Mouse (Mus musculus) adrenal gland, postnatal 14 days (tissue): ENCODE data around the gene Trim2. TPM values are rescaled to one million over a fixed set of nuclear protein-coding genes. Genes with fewer than 3 reads are reported as not detected.

Experiments
- DNase-seq: peaks from one replicate; pipeline ENCODE4 v3.0.0; 2021; ENCODE audit warnings: mixed read lengths
- long read RNA-seq, 2 experiments: library from polyadenylated mRNA; stranded (forward); transcript quantifications; one replicate each; pipeline ENCODE4 v2.0.0; 2021
- total RNA-seq: library from RNA; stranded (reverse); gene quantifications from 2 replicates; pipeline ENCODE4 v1.2.3, GENCODE M21; 2021

Gene Trim2
- total RNA-seq = 53.5 and 56.7 TPM in 2 replicates
- long read RNA-seq, experiment 1, full-length matches to known transcripts = 25 of 44 reads
- long read RNA-seq, experiment 1, partial matches to known transcripts = 5 of 44 reads
- long read RNA-seq, experiment 1, other reads (novel, unspliced or antisense) = 14 of 44 reads
- long read RNA-seq, experiment 2, full-length matches to known transcripts = 16 of 35 reads
- long read RNA-seq, experiment 2, partial matches to known transcripts = 9 of 35 reads
- long read RNA-seq, experiment 2, other reads (novel, unspliced or antisense) = 10 of 35 reads

DNA sequence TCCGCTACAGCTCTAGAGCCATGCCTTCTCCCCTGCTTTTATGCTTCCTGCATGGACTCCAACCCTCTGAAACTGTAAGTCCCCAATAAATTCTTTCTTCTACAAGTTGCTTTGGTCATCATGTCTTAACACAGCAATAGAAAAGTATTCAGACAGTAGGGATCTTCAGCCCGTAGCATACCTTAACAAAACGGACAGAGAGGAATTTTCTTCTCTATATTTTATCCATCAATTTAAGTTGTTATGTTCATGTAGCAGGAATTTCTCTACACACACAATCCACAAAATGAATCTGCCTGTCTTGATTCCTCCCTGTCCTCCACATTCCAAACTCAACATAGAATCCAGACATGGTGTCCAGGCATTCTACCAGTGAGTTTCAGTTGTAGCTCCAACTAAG, at the start of gene Trim2:
Gene Trim2 (minus strand): TSS at position 101 of the 400 bp plus-strand sequence.
- DNase-seq = no peak

DNA sequence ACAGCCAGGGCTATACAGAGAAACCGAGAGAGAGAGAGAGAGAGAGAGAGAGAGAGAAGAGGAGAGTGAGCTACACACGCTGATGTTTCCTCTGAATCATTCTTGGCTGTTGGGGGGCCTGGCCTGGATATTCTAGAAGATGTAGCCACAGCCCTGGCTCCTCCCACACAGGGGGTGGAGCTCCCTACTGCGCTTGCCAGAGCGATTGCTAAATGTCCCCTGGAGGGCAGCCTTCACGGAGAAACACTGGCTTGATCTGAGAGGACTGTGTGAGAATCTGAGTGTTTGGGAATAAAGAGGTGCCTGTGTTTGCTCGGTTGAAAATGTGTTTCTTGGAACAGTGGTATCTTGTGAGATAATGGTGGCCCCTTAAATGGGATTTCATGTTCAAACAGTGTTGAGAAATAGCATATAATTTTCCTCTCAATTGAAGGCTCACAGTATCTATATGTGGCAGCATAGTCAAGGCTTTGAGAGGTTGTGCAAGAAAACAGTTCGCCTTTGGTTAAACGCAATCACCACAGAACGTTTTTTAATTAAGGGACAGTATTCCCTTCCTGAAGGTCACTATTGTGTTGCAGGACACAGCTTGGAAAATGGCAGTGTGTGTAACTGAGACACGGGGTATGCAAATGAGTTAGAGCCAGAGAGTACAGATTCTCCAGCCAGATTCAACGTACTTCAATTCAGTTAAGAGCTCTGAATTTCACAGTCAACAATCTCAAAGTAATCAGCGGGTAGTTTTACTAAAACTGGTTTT, 49.4 kb upstream of the Trim2 start:
- DNase-seq = peak; percentile 94

DNA sequence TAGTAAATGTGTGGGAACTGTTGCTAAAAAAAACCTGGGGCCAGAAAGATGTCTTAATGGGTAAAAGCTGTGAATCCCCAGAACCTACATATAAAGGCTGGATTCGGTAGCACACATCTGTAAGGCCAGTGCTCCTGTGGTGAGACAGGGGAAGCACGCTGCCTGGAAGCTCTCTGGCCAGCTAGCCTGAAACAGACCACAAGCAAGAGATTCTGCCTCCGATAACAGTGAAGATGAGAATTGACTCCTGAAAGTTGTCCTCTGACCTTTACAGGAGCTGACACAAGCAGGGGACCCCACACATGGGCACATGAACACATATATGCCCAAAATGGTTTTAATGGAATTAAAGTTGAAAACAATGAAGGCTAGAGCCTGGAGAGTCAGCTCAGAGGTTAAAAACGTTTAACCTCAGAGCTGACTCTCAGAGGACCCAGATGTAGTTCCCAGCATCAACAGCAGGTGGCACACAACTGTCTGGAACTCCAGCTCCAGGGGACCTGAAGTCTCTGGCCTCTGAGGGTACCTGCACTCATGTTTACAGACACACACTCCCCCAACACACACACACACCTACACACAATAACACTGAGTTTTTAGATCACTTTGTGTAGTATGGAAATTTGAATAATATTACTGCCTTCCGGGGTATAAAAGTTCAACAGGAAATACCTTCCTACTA, 45.8 kb upstream of the Trim2 start:
- peak; percentile 88 for DNase-seq

DNA sequence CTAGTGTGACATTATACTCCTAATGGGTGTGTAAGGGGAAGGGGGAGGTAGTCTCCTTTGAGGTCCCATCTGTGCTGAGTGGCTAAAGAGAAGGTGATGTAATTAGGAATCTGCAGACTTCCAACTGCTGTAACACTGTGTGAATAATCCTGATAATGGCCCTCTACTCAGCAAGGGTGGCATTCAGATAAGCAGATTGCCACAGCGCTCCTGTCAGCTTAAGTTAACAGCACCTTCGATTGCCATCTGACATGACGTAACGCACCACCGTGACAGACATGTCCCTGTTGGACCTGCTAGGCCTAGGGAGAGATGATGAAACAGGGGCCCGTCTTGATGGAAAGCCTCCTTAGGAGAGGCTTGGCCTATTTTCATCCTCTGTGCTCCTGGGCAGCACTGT, 43.6 kb upstream of the Trim2 start:
- peak; percentile 46 for DNase-seq

DNA sequence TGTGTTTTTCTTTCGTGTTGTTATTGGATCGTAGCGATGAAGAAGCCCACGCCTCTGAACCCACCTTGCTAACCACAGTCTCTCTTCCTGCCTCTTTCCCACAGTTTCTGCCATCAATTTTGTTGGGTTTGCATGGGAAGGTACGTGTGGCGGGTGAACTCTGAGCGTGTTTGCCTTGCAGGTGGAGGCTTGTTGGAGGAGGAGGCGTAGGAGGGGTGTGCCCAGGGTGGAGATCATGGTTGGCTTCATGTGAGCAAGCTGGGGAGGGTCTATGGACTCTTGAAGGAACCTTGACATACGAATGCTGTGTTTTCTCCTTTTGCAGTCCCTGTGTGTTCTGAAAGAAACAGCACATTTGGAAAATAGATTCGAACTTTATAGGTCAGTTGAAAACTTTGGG, 43.1 kb upstream of the Trim2 start:
- DNase-seq = peak; percentile 1

DNA sequence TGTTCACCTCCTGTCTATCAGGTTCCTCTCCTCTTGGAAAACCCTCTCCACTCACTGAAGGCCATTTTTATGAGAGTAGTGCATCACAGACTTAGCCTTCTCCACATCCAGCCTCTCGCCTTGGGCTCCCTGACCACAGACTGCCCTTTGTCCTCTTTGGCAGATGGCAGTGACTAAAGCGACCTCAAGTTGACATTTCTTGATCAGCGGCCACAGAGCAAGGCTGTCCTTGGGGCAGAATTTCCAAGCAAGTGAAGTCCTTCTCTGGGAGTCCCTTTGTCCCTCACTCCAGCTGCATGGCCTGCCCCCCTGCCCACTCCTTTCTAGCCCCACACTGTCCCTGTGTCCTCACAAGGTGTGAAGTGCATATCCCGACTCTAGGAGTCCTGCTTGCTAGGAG, 40.7 kb upstream of the Trim2 start:
- DNase-seq = peak; percentile 82

DNA sequence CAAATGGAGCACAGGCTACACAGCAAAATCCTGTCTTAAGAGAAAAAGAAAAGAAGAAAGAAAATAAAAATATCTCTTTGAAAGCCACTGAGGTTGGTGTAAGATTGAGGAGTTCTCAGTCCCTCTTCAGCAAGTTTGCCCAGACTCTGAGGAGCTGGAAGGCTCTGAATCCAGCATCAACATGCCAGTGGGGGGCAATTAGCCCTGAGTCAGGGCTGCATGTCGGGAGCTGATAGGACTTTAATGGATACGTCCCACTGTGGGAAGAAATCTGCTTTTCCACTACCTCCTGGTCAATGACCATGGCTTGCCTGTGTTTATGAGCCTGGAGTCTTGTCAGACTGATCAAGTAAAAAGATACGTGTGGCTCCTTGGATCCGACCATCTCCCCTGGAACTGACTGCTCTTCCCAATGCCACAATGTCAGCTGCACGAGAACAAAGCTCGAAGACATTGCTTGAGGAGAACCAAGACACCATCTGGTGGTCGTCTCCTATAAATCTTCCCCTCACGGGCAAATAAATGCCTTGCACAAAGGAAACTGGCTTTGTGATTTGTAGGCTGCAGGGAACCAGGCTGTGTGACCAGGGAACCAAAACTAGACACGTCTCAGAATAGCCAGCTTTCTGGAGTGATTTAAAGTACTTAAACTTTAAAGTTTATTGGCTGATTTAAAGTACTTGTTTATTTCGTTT, 39.9 kb upstream of the Trim2 start:
- DNase-seq = peak; percentile 3

DNA sequence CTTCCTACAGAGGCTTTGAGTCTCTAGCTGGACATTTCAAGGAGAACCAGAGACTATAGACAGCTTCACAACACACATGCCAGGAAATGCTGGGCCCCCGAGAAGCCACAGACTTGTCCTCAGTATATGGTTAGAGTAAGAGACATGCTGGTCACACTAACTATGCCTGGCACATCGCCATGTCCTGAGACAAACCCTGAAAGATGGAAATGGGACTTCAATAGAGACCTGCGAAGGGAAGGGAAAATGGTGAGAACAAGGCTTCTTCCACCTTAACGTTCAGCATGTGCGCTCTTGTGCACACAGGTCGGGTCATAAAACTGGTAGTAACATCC, 38.9 kb upstream of the Trim2 start:
- peak; percentile 55 for DNase-seq

DNA sequence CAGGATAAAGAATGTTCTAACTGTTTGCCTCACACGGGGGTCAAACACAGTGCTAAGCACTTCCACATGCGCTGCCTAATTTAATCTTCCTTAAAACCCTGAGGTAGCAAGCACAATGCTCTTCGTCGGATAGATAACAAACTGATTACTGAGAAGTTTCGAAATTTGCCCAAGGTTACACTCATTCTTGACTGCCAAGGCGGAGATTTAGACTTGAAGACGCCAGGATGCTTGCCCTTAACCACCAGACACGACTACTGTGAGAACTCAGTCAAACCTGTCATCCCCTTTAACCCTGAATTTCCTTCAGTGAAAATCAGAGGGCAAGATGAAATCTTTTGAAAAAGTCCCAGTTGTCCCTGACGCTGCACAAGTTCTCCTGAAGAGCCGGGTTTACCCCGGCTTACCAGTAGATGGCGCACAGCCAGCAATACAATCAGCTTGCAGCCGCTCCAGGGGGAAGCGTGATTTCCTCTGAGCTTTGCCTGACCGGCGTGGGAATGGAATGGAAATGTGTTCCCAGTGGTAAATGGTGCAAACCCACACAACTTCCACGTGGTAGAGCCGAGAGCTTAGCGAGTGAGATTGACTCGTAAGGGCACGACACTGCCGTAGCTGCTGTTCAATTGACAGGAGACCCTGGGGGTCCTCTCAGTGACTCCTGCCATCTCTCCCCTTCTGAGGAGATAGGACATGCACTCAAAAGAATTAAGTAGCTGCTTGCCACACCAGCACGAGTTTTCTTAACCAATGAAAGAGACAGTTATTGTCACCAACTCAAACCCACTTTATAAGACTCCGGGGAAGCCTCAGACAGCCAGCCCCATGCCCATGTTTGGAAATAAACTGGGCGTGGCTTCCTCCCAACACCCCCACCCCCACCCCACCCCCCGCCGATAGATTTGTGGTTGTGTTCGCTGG, 38.3 kb upstream of the Trim2 start:
- DNase-seq = peak; percentile 93

DNA sequence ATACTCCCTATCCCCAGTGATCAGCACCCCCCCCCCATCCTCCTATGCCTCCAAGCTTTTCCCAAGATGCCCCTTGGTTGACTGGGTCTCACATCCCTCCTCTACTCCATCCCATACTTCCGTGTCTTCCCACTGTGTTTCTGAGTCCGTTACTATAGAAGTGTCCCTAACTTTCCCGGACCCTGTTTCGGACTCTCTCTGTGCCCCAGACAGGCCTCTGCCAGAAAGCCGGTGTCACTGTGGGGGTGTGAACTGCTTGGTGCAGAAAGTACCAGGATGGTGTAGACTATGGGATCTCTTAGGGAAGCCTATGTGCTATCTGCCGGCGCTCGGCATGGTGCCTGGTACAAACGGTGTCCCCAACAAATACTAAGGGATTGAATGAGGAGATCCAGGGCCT, 36.4 kb upstream of the Trim2 start:
- DNase-seq = no peak

DNA sequence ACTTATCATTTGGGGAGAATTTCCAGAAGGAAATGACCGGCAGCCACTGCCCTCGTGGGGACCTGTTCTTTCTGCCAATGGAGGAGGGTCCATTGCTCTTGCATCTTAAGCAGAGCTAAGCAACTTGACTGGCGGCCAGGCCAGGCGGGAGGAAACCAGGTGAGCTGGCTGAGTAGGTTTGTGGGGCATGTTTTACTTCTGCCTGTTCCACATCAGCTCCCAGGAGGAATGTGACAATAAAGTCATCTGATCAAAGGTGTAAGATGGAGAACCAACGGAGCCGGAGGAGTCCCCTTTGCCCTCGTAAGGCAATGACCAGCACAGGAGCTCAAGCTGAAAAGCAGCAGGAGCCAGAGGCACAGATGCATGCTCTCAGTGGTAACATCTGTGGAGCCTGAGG, 35.1 kb upstream of the Trim2 start:
- no peak for DNase-seq

DNA sequence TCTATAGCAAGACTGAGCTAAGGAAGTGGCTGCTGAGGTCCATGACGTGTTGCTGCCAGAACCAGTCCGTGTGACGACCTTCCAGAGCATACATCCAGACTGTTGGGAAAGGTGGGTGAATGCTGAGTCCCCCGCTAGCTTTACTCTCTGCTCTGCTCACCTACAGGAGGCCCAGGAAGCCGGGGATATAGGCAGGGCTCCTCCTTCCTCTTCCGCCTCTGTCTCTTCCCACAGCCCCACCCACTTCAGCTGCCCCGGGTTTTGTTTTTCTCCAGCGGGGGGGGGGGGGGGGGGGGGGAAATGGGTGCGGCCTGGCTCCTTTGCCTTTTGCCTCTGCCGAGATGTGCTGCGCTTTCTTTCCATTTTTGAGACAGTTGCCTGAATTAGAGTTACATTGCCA, 30.9 kb upstream of the Trim2 start:
- no peak for DNase-seq

DNA sequence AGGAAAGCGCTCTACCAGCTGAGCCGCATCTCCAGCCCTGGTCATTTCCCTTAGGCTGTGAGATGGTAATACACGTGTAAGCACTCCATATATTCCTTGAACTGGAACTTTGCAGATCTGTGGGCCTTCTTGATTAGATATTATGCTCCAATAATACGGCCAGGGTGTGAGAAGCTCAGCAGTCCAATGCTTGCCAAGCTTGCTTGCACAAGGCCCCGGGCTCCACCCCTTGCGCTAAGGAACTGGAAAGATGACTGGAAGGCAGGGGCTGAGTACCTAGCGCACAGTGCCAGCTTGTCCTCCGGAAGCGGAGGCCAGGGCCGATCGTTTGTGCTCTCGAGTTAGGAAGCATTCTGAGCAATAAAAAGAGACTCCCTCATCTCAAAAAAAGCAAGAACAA, 29.7 kb upstream of the Trim2 start:
- peak; percentile 55 for DNase-seq

DNA sequence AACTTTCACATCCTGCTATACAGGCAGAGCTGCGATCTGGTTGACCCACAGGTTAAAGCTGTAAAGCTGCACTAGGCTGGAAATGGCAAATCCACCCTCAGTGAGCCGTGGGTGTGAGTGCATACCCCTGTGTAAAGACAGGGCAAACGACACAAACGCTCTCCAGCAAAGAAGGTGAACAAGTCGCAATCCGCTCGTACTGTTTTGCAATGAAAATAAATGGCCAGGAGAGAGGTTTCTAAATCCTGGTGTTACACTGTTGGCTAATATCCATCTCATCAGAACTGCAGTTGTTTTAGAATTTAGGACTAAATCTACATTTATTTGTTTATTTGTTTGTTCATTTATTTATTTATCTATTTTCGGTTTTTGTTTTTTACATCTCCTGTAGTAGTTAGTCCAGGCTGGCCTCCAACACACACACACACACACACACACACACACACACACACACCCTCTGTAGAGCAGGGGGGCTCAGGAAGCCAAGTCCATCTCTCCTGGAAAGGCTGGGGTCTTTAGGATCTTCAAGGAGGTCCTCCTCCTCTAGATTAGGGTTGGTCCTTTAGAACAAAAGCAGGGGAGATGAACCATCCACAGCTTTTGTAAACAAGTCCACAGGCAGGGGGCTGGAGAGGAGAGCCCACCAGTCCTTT, 28.9 kb upstream of the Trim2 start:
- no peak for DNase-seq

DNA sequence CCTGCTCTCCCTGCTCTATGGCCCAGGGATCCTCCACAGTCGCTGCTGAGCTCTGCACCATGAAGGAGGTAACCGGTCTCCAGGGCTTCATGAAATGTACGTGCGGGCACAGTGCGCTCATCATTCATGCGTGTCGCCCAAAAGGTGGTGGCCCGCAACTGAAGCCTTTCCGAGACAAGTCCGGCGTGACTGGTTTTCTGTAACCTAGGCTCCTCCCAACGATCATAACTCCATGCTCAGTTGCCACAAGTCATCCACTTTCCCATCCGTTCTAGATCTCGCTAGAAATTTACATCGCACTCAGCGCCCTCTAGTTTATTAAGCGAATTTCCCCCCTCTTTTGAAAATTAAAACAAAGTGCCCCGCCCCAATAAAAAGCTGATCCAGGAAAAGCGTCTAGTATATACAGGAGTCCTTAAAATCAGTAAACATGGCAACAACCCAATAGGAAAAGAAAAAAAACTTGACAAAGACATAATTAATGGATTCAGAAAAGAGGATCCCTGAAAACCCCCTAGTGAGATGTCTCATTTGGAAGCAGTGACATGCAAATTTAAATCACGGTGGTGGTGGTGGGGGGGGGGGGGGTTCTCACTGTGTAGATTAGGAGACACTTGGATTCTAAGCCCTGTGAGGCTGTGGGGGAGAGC, 28.2 kb upstream of the Trim2 start:
- DNase-seq = no peak

DNA sequence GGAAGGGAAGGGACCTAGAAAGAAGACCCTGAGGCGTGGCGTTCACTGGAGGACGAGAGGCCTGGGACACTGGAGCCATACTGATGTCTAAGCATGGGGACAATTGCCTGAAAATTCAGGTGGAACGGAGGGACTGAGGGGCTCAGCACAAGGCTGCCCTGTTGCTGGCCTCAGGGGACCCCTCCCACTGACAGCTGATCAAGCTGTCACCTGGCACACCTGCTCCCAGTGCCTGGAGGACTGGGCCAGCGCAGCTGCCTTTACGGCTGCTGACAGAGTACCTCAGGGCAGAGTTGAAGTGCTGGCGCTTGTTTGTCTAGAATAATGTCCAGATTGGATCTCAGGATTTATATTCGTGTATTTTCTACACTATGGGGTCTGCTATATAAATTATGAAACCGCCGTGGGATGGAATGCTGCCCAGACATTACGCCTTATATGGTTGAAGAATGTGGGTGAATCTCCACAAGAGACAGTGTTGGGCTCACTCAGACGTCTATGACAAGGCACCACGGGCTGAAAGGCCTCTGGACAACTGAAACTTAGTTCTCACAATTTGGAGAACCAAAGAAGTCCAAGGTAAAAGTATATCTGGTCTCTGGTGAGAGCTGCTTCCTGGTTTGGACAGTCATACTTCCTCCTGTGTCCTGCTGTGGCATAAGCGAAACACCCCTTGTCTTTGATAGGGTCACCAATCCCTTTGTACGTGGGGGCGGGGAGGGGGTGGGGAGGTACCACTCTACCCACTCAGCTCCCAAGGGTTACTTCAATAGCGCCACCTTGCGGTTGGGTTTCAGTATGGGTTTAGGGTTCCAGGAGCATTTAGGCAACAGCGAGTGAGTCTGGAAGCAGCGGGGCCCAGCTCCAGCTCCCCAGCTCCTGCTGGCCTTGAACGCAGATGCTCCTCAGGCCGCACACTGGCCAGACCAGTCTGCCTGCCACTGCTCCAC, 27.0 kb upstream of the Trim2 start:
- peak; percentile 89 for DNase-seq

DNA sequence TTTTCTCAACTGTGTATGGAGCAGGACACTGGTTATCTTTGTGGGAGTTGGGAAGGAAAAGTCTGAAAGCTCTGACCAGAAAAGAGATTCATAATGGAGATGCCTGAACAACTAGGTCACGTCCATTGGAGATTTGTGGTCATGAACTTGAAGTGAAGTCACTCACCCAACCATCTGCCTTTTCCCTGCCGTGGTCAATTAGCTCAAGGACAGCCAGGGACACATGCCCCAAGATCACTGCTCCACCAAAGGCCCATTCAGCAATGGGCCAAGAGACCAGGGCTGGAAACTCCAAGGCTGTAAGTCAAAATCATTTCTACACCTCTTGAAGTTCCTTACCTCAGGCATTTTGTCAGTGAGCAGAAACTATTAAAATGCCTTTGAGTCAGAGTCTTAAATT, 23.5 kb upstream of the Trim2 start:
- peak; percentile 30 for DNase-seq

DNA sequence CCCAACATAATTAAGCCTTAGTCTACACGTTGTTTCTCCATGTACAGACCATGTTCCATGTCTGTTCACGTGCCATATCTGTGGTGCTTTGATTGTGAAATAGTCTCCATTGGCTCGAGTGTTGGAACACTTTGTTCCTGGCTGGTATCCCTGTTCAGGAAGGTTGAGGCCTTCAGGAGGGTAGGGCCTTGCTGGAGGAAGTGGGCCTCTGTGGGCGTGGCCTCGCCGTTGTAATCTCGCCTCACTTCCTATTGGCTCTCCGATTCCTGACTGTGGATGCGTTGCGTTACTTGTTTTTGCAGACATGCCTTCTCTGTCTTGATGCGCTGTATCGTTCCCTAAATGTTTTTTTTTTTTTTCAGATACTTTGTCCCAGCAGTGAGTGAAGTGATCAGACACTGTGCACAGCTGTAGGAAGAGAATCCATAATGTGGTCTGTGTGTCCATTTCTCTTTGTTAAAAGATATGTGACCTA, 18.3 kb upstream of the Trim2 start:
- DNase-seq = peak; percentile 66

DNA sequence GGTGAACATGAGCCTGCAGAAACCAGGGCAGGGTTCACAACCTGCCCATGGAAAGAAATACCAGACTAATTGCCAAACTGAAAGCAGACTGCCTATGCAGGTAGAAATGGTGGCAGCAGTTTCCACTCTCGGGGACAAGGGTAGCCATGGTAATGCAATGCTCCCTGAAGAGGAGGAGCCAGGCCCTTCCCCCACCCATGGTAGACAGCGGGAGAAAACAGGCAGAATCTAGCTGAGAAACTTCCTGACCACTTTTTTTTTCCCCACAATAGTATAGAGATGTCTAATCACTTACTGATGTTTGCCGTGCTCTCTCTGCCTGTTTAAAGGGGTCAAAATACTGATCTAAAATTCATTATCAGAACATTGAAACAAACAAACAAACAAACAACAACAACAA, 17.8 kb upstream of the Trim2 start:
- DNase-seq = peak; percentile 57
